Mouse (Mus musculus): ENCODE results near the gene Rangrf. TPM values are rescaled to one million over a fixed set of nuclear protein-coding genes. Genes with fewer than 3 reads are reported as not detected.
"Not testable (repeated sequence)": the region's sequence is repeated elsewhere in the genome, so short reads cannot be mapped to it uniquely, and the experiment has no call there.

Rangrf gene
- polyA plus RNA-seq, 1 experiment from 2014 or later = 67.0 TPM

DNA sequence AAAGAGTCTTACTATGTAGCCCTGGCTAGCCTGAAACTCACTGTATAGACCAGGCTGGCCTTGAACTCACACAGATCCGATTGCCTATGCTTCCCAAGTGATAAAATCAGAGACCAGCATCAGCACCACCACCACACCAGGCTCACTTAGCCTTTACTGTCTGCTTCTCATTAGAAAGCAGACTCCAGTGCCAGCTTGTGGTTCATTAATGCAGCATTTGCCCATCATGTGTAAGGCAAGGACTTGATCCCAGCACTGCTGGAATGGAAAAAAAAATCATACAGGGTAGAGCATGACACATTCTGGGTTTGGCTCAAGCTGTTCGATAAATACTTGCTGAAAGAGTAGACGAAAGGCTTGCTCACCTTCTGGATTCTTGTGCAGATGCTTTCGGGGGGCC, 29.0 kb downstream of the Rangrf start:
- ATAC-seq (replicated peaks; ENCODE audit: insufficient number of reproducible peaks, low FRiP score, low TSS enrichment) = no peak

DNA sequence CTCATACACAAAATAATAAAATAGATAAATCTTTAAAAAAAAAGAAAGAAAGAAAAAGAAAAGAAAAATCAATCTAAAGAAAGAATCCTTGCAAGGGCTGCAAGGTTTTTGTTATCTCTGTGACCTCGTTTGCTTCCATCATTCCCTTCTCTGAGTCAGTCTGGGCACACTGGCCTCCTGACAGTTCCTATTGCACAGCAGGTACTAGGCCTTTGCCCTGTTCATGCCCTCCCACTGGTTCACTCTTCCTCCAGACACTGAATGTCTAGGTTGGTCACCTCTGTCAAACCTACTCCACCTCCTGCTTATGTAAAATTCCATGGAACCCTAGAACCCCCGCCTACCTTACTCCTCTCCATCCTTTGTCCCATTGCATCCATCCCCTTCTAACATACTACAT, 29.7 kb downstream of the Rangrf start:
- no peak for ATAC-seq (replicated peaks; ENCODE audit: insufficient number of reproducible peaks, low FRiP score, low TSS enrichment)
- Histone ChIP-seq H3K27me3 (ENCODE audit: control insufficient read depth, insufficient read depth, low read length) (no peaks in the 10 kb centered on the region), H3K9me3 (replicated peaks; ENCODE audit: control insufficient read depth, low read length) (no peaks in the 10 kb centered on the region), H3K27ac (ENCODE audit: low read depth, low read length) (no peak overlapping the region), H3K36me3 (ENCODE audit: control insufficient read depth, insufficient read depth, low read length) (no peaks in the 10 kb centered on the region), H3K9ac (ENCODE audit: low read depth, low read length) (no peak overlapping the region), H3K4me2 (no peak overlapping the region), H3K4me1 (ENCODE audit: control insufficient read depth, insufficient read depth, low read length) (peaks cover 6% of the 10 kb centered on the region), H3K4me3 (ENCODE audit: low read depth, low read length) (no peak overlapping the region)
- 62% methylated on average over 2 of the region's 2 CpGs for WGBS (ENCODE audit: insufficient replicate concordance)

More for the DNA sequence above, 29.0 kb downstream of the Rangrf start:
- H3K27me3 ChIP-seq (ENCODE audit: control insufficient read depth, insufficient read depth, low read length) = no peaks in the 10 kb centered on the region
- no peak overlapping the region for H3K4me2 ChIP-seq
- 86% methylated on average over 4 of the region's 4 CpGs for WGBS (ENCODE audit: insufficient replicate concordance)
- H3K9ac ChIP-seq (ENCODE audit: low read depth, low read length) = no peak overlapping the region
- peaks cover 6% of the 10 kb centered on the region; the same call in 1 of the 2 replicates for H3K4me1 ChIP-seq (ENCODE audit: control insufficient read depth, insufficient read depth, low read length)
- no peaks in the 10 kb centered on the region for H3K9me3 ChIP-seq (replicated peaks; ENCODE audit: control insufficient read depth, low read length)
- H3K36me3 ChIP-seq (ENCODE audit: control insufficient read depth, insufficient read depth, low read length) = no peaks in the 10 kb centered on the region
- H3K27ac ChIP-seq (ENCODE audit: low read depth, low read length) = no peak overlapping the region
- H3K4me3 ChIP-seq (ENCODE audit: low read depth, low read length) = no peak overlapping the region

DNA sequence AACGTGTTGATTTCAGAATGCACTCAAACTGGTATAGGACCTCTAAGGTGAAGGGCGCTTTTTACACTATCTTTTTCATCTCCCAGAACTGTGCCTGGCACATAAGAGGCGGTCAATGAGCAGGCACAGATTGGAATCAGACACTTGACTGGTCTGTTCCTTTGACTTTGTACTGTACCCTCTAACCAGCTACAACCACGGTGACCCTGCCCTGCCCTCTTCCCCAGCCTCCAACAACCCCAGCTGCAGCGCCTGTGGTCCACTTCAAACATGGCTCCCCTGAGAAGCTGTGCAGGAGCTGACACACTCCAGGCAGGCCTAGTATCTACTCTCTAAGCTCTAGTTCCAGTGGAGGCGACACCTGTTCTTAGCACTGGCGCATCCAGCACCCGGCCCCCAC, 32.3 kb downstream of the Rangrf start:
- ATAC-seq (replicated peaks; ENCODE audit: insufficient number of reproducible peaks, low FRiP score, low TSS enrichment) = no peak
- 76% methylated on average over 8 of the region's 8 CpGs for WGBS (ENCODE audit: insufficient replicate concordance)

DNA sequence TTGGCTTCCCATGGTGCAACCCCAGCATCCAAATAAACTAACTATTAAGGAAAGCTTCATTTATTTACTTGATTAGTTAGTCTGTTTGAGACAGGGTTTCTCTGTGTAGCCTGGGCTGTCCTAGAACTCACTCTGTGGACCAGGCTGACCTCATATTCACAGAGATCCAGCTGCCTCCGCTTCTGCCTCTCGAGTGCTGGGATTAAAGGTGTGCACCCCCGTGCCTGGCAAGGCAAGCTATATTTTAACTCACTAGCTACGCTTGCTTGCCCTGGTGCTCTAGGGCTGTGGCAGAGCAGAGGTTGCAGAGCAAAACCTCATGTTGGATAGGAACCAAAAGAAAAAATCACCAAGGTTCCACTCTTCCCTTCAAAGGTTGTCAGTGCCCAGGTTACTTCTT, 34.5 kb downstream of the Rangrf start:
- 65% methylated on average over 4 of the region's 4 CpGs for WGBS (ENCODE audit: insufficient replicate concordance)
- H3K9me3 ChIP-seq (replicated peaks; ENCODE audit: control insufficient read depth, low read length) = no peaks in the 10 kb centered on the region
- peak overlapping the region; percentile 78 for H3K9ac ChIP-seq (ENCODE audit: low read depth, low read length)
- ATAC-seq (replicated peaks; ENCODE audit: insufficient number of reproducible peaks, low FRiP score, low TSS enrichment) = no peak
- H3K36me3 ChIP-seq (ENCODE audit: control insufficient read depth, insufficient read depth, low read length) = no peaks in the 10 kb centered on the region
- no peaks in the 10 kb centered on the region for H3K27me3 ChIP-seq (ENCODE audit: control insufficient read depth, insufficient read depth, low read length)
- peaks cover 2% of the 10 kb centered on the region; the same call in 1 of the 2 replicates for H3K4me1 ChIP-seq (ENCODE audit: control insufficient read depth, insufficient read depth, low read length)
- no peak overlapping the region for H3K27ac ChIP-seq (ENCODE audit: low read depth, low read length)
- H3K4me3 ChIP-seq (ENCODE audit: low read depth, low read length) = peak overlapping the region; percentile 54
- peak overlapping the region; percentile 72 for H3K4me2 ChIP-seq

More for the DNA sequence above, 32.3 kb downstream of the Rangrf start:
- Histone ChIP-seq H3K27ac (ENCODE audit: low read depth, low read length) (no peak overlapping the region), H3K9ac (ENCODE audit: low read depth, low read length) (no peak overlapping the region), H3K9me3 (replicated peaks; ENCODE audit: control insufficient read depth, low read length) (no peaks in the 10 kb centered on the region), H3K4me3 (ENCODE audit: low read depth, low read length) (no peak overlapping the region), H3K4me2 (no peak overlapping the region), H3K4me1 (ENCODE audit: control insufficient read depth, insufficient read depth, low read length) (peaks cover 6% of the 10 kb centered on the region), H3K36me3 (ENCODE audit: control insufficient read depth, insufficient read depth, low read length) (no peaks in the 10 kb centered on the region), H3K27me3 (ENCODE audit: control insufficient read depth, insufficient read depth, low read length) (no peaks in the 10 kb centered on the region)

DNA sequence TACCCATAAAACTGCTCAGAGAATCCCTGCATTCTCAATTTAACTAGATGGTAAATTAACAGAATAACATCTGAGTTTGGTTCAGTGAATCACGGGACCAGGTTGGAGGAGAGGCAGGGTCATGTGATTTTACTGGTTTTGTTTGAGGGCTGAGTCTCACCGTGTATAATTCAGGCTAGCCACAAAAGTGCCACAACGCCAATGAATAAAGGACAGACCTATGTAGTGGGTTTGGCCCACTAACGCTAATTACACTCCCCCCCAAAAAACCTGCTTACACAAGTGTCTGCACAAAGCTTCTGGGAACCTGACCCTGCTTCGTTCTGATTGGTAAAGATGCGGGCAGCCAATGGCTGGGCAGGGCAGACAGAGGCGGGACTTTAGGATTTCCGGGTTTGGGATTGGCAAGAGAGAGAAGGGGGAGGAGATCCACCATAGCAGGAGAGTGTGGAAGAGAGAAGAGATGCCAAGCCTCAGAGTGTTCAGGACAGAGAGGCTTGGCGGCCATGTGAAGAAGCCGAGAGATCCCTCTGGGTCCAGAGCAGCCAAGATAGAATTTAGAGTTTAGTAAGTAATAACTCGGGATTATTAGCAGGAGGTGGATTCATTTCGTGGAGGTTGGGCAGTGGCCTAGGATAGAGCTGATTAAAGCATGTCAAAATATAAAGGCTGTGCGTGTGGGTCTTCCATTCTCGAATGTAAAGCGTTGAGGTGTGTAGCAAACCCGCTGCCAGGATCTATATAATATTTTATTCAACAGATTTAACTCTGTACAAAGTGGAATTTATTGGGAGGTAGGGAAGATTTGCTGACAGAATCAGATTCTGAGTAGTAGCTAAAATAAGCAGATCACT, 35.3 kb downstream of the Rangrf start:
- 5% methylated on average over 16 of the region's 16 CpGs for WGBS (ENCODE audit: insufficient replicate concordance)
- Histone ChIP-seq H3K4me1 (ENCODE audit: control insufficient read depth, insufficient read depth, low read length) (peaks cover 2% of the 10 kb centered on the region; the same call in 1 of the 2 replicates), H3K4me3 (ENCODE audit: low read depth, low read length) (peak overlapping the region; percentile 54), H3K9ac (ENCODE audit: low read depth, low read length) (peak overlapping the region; percentile 78), H3K9me3 (replicated peaks; ENCODE audit: control insufficient read depth, low read length) (no peaks in the 10 kb centered on the region), H3K27ac (ENCODE audit: low read depth, low read length) (peak overlapping the region; percentile 46; the same call in 1 of the 2 replicates), H3K36me3 (ENCODE audit: control insufficient read depth, insufficient read depth, low read length) (no peaks in the 10 kb centered on the region), H3K27me3 (ENCODE audit: control insufficient read depth, insufficient read depth, low read length) (no peaks in the 10 kb centered on the region), H3K4me2 (peak overlapping the region; percentile 72)
- peak; percentile 93 for ATAC-seq (replicated peaks; ENCODE audit: insufficient number of reproducible peaks, low FRiP score, low TSS enrichment)

DNA sequence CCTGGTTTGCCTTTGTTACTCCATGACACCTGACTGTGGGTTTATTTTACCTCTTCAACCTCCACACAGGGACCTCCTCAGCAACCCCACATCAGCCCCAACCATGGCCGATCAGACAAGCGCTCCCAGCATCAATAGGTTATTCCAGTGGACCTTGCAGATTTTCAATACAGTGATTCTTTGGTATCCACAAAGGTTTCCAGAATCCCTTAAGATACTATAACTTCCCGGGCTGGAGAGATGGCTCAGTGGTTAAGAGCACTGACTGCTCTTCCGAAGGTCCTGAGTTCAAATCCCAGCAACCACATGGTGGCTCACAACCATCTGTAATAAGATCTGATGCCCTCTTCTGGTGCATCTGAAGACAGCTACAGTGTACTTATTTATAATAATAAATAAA, 38.0 kb downstream of the Rangrf start:
- not testable (repeated sequence) for H3K27ac ChIP-seq (ENCODE audit: low read depth, low read length); H3K4me1 ChIP-seq (ENCODE audit: control insufficient read depth, insufficient read depth, low read length); H3K36me3 ChIP-seq (ENCODE audit: control insufficient read depth, insufficient read depth, low read length); H3K27me3 ChIP-seq (ENCODE audit: control insufficient read depth, insufficient read depth, low read length); H3K4me3 ChIP-seq (ENCODE audit: low read depth, low read length); H3K4me2 ChIP-seq; ATAC-seq (replicated peaks; ENCODE audit: insufficient number of reproducible peaks, low FRiP score, low TSS enrichment); H3K9ac ChIP-seq (ENCODE audit: low read depth, low read length); H3K9me3 ChIP-seq (replicated peaks; ENCODE audit: control insufficient read depth, low read length)
- 84% methylated on average over 4 of the region's 4 CpGs for WGBS (ENCODE audit: insufficient replicate concordance)

DNA sequence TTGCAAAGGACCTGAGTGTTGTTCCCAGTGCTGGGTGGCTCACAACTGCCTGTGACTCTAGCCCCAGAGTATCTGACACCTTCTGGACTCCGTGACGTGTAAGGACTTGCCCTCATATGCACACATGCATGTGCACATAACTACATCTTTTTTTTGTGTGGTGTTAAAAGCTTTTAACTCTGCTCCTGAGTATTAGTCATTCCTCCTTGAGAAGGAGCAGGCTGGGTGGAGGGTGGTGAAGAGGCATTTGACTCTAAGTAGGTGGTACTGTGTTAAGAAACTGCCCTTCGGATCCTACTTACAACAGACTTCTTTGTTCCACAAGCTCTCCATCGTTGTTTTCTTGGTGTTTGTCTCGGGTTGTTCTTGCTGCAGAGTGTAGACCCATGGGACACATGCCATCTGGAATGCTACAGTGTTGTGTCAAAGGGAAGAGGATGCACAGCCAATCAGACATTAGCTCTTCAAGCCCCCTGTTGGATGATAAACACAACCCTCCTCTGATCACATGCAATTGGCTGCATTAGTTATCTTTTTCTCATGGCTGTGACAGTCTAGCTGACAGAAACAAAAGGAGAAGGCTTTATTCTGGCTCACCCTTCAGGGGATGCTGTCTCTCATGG, 41.0 kb downstream of the Rangrf start:
- no peak overlapping the region for H3K4me2 ChIP-seq
- no peak for ATAC-seq (replicated peaks; ENCODE audit: insufficient number of reproducible peaks, low FRiP score, low TSS enrichment)
- H3K9ac ChIP-seq (ENCODE audit: low read depth, low read length) = no peak overlapping the region
- no peaks in the 10 kb centered on the region for H3K27me3 ChIP-seq (ENCODE audit: control insufficient read depth, insufficient read depth, low read length)
- WGBS (ENCODE audit: insufficient replicate concordance) = 59% methylated on average over 5 of the region's 5 CpGs
- H3K9me3 ChIP-seq (replicated peaks; ENCODE audit: control insufficient read depth, low read length) = no peaks in the 10 kb centered on the region
- H3K4me1 ChIP-seq (ENCODE audit: control insufficient read depth, insufficient read depth, low read length) = no peaks in the 10 kb centered on the region
- no peak overlapping the region for H3K27ac ChIP-seq (ENCODE audit: low read depth, low read length)
- H3K4me3 ChIP-seq (ENCODE audit: low read depth, low read length) = no peak overlapping the region
- no peaks in the 10 kb centered on the region for H3K36me3 ChIP-seq (ENCODE audit: control insufficient read depth, insufficient read depth, low read length)

DNA sequence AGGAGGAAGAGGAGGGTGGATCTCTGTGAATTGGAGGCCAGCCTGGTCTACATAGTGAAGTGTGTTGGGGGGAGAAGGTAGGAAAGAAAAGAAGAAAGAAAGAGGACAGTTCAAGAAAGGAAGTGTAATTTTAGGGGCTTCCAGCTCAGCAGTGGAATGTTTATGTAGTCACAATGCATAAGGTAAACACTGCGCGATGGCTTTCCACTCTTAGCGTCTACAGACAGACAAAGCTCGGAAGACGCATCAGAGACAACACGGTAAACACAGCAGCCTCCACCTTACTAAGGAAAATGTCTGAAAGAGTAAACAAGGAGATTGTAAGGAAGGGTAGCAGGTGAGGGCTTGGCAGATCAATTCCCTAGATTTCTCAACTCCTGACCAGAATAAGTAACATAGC, 45.0 kb downstream of the Rangrf start:
- no peak overlapping the region for H3K27ac ChIP-seq (ENCODE audit: low read depth, low read length)
- no peak overlapping the region for H3K9ac ChIP-seq (ENCODE audit: low read depth, low read length)
- H3K4me2 ChIP-seq = no peak overlapping the region
- H3K4me3 ChIP-seq (ENCODE audit: low read depth, low read length) = no peak overlapping the region
- WGBS (ENCODE audit: insufficient replicate concordance) = 65% methylated on average over 6 of the region's 6 CpGs
- H3K27me3 ChIP-seq (ENCODE audit: control insufficient read depth, insufficient read depth, low read length) = no peaks in the 10 kb centered on the region
- ATAC-seq (replicated peaks; ENCODE audit: insufficient number of reproducible peaks, low FRiP score, low TSS enrichment) = no peak
- H3K36me3 ChIP-seq (ENCODE audit: control insufficient read depth, insufficient read depth, low read length) = no peaks in the 10 kb centered on the region
- no peaks in the 10 kb centered on the region for H3K4me1 ChIP-seq (ENCODE audit: control insufficient read depth, insufficient read depth, low read length)
- no peaks in the 10 kb centered on the region for H3K9me3 ChIP-seq (replicated peaks; ENCODE audit: control insufficient read depth, low read length)
